Mouse (Mus musculus): ENCODE measurements around the gene Grpel1.

The Grpel1 gene

GRCm38 (mm10) chr5:36449710-36450358 lies 15.0 kb upstream of the Grpel1 start:
- no peak for TF ChIP-seq GATA4 (IDR thresholded peaks at IDR 0.05; ENCODE audit: insufficient replicate concordance, low read length)

- TF ChIP-seq GATA4 (IDR thresholded peaks at IDR 0.05; ENCODE audit: insufficient replicate concordance, low read length), result no peak
Measured at GRCm38 (mm10) chr5:36451119-36451518, 13.7 kb upstream of the Grpel1 start.

- no peak for TF ChIP-seq GATA4 (IDR thresholded peaks at IDR 0.05; ENCODE audit: insufficient replicate concordance, low read length)
Measured at GRCm38 (mm10) chr5:36451872-36452389, 12.9 kb upstream of the Grpel1 start.

GRCm38 (mm10) chr5:36452821-36453220 lies 12.0 kb upstream of the Grpel1 start:
- no peak for TF ChIP-seq GATA4 (IDR thresholded peaks at IDR 0.05; ENCODE audit: insufficient replicate concordance, low read length)

- no peak for TF ChIP-seq GATA4 (IDR thresholded peaks at IDR 0.05; ENCODE audit: insufficient replicate concordance, low read length)
Measured at GRCm38 (mm10) chr5:36457706-36458105, 7.1 kb upstream of the Grpel1 start.

- TF ChIP-seq GATA4 (IDR thresholded peaks at IDR 0.05; ENCODE audit: insufficient replicate concordance, low read length), result no peak
Measured at GRCm38 (mm10) chr5:36458926-36459325, 5.9 kb upstream of the Grpel1 start.

- TF ChIP-seq GATA4 (IDR thresholded peaks at IDR 0.05; ENCODE audit: insufficient replicate concordance, low read length), result no peak
Measured at GRCm38 (mm10) chr5:36460712-36461111, 4.1 kb upstream of the Grpel1 start.

- TF ChIP-seq GATA4 (IDR thresholded peaks at IDR 0.05; ENCODE audit: insufficient replicate concordance, low read length), result no peak
Measured at GRCm38 (mm10) chr5:36461231-36461630, 3.6 kb upstream of the Grpel1 start.

- TF ChIP-seq GATA4 (IDR thresholded peaks at IDR 0.05; ENCODE audit: insufficient replicate concordance, low read length), result no peak
Measured at GRCm38 (mm10) chr5:36462810-36463209, 2.0 kb upstream of the Grpel1 start.

GRCm38 (mm10) chr5:36463391-36463790 lies 1.4 kb upstream of the Grpel1 start:
- no peak for TF ChIP-seq GATA4 (IDR thresholded peaks at IDR 0.05; ENCODE audit: insufficient replicate concordance, low read length)

GRCm38 (mm10) chr5:36465889-36466288 lies 1.1 kb downstream of the Grpel1 start:
- TF ChIP-seq GATA4 (IDR thresholded peaks at IDR 0.05; ENCODE audit: insufficient replicate concordance, low read length), result no peak

- no peak for TF ChIP-seq GATA4 (IDR thresholded peaks at IDR 0.05; ENCODE audit: insufficient replicate concordance, low read length)
Measured at GRCm38 (mm10) chr5:36471206-36471605, 6.4 kb downstream of the Grpel1 start.

- TF ChIP-seq GATA4 (IDR thresholded peaks at IDR 0.05; ENCODE audit: insufficient replicate concordance, low read length), result no peak
Measured at GRCm38 (mm10) chr5:36472876-36473655, 8.3 kb downstream of the Grpel1 start.

GRCm38 (mm10) chr5:36474283-36474682 lies 9.5 kb downstream of the Grpel1 start:
- no peak for TF ChIP-seq GATA4 (IDR thresholded peaks at IDR 0.05; ENCODE audit: insufficient replicate concordance, low read length)

- no peak for TF ChIP-seq GATA4 (IDR thresholded peaks at IDR 0.05; ENCODE audit: insufficient replicate concordance, low read length)
Measured at GRCm38 (mm10) chr5:36477486-36477885, 12.7 kb downstream of the Grpel1 start.
